Mouse (Mus musculus): ENCODE measurements around the gene Atg2b. TPM values are rescaled to one million over a fixed set of nuclear protein-coding genes. Genes with fewer than 3 reads are reported as not detected.

Atg2b gene
- polyA plus RNA-seq, 1 experiment = 12.6 TPM

GRCm38 (mm10) chr12:105720196-105720595, 35.2 kb upstream of the Atg2b start:
- no peak for DNase-seq
- TF ChIP-seq POLR2A (IDR thresholded peaks at IDR 0.05; ENCODE audit: borderline replicate concordance, extremely low read depth, low read depth, low read length) = no peak
- no peak for TF ChIP-seq CTCF (IDR thresholded peaks at IDR 0.05; ENCODE audit: insufficient read depth, low read length)
- Histone ChIP-seq H3K4me1 (ENCODE audit: control insufficient read depth, insufficient read depth, low read length) (no peaks in the 10 kb centered on the region), H3K4me3 (replicated peaks; ENCODE audit: extremely low read depth, low read depth, low read length) (no peak overlapping the region)
- 53% methylated on average over 3 of the region's 3 CpGs for WGBS

DNA sequence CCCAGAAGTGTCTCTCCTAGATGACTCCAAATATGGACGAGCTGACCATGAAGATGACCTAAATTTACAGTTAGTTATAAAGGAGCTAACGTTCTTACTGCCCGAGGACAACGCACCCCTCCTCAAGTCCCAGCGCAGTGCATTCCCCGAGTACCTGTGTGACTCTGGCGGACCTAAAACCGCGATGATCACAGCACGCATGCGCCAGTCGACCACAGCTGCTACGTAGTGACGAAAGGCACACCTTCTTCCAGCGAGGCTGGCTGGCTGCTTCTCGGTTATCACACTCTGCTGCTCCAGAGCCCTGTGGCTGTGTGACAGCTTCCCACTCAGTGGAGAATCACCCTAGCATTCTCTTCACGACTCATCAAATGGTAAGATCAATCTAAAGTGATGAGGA, 33.6 kb upstream of the Atg2b start:
- no peak for DNase-seq
- Histone ChIP-seq H3K4me3 (replicated peaks; ENCODE audit: extremely low read depth, low read depth, low read length) (no peak overlapping the region), H3K4me1 (ENCODE audit: control insufficient read depth, insufficient read depth, low read length) (no peaks in the 10 kb centered on the region)
- 65% methylated on average over 17 of the region's 17 CpGs for WGBS
- TF ChIP-seq POLR2A (IDR thresholded peaks at IDR 0.05; ENCODE audit: borderline replicate concordance, extremely low read depth, low read depth, low read length) = no peak
- no peak for TF ChIP-seq CTCF (IDR thresholded peaks at IDR 0.05; ENCODE audit: insufficient read depth, low read length)

DNA sequence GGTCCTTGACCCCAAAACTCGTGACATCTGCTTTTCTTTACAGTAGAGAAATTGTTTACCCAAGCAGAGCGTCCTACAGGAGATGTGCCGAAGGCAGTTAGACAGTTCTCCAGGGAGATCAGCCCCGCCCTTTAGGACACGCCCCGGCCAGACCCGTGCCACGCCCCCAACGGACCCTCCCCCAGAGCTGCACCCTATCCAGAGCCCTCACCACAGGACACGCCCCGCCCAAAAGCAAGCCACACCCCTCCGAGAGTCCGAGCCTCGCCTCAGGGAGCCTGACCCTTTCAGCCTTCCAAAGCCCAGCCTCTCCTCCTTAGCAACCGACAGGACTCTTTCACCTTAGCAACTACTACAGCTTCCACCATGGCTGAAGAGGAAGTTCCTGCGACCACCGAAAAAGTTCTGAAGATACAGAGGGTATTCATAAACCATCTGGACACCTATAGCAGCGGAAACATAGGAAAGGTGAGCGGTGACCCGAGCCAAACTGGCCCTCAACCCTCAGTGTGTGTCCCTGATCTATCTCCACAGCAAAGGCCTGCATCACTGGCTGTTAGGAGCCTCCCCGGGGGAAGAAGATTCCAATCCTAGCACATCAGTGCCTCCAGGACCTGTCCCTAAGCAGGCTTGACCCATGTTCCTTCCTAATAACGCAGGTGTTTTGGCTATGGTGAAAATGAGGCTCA, 20.9 kb upstream of the Atg2b start, which contains the start of gene Ak7:
TSS of gene Ak7 (plus strand) at position 178 of the 689 bp plus-strand sequence.
- H3K4me3 ChIP-seq (replicated peaks; ENCODE audit: extremely low read depth, low read depth, low read length) = no peak within 1 kb of the TSS
- H3K4me1 ChIP-seq (ENCODE audit: control insufficient read depth, insufficient read depth, low read length) = peaks cover 3% of the 10 kb centered on the region; the same call in 1 of the 2 replicates
- peak; percentile 39 for DNase-seq
- WGBS = 10% methylated on average over 22 of the region's 22 CpGs
- TF ChIP-seq CTCF (IDR thresholded peaks at IDR 0.05; ENCODE audit: insufficient read depth, low read length) = no peak
- TF ChIP-seq POLR2A (IDR thresholded peaks at IDR 0.05; ENCODE audit: borderline replicate concordance, extremely low read depth, low read depth, low read length) = no peak

DNA sequence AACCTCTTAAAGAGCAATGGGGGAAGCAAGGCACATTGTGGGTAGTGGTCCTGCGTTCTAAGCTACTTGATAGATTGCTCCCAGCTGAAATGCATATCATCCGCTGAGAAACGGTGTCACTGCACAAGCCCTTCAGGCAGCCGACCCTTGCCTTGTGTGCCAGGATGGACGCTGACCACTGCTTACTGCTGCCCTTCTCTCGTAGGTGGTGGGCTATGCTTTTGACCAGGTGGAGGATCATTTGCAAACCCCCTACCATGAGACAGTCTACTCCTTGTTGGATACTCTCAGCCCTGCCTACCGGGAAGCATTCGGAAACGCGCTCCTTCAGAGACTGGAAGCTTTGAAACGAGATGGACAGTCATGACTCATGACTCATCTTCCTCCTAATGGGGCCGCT, 15.4 kb upstream of the Atg2b start:
- 91% methylated on average over 12 of the region's 12 CpGs for WGBS
- TF ChIP-seq POLR2A (IDR thresholded peaks at IDR 0.05; ENCODE audit: borderline replicate concordance, extremely low read depth, low read depth, low read length) (no peak), CTCF (IDR thresholded peaks at IDR 0.05; ENCODE audit: insufficient read depth, low read length) (no peak)
- Histone ChIP-seq H3K4me3 (replicated peaks; ENCODE audit: extremely low read depth, low read depth, low read length) (no peak overlapping the region), H3K4me1 (ENCODE audit: control insufficient read depth, insufficient read depth, low read length) (peaks cover 1% of the 10 kb centered on the region; the same call in 1 of the 2 replicates)
- no peak for DNase-seq

- H3K4me3 ChIP-seq (replicated peaks; ENCODE audit: extremely low read depth, low read depth, low read length) = no peak overlapping the region
- 88% methylated on average over 8 of the region's 8 CpGs for WGBS
- no peaks in the 10 kb centered on the region for H3K4me1 ChIP-seq (ENCODE audit: control insufficient read depth, insufficient read depth, low read length)
- no peak for DNase-seq
- TF ChIP-seq POLR2A (IDR thresholded peaks at IDR 0.05; ENCODE audit: borderline replicate concordance, extremely low read depth, low read depth, low read length) = no peak
- TF ChIP-seq CTCF (IDR thresholded peaks at IDR 0.05; ENCODE audit: insufficient read depth, low read length) = no peak
These were observed 12.2 kb upstream of the Atg2b start for GRCm38 (mm10) chr12:105697104-105697780.

GRCm38 (mm10) chr12:105695848-105696247, 10.8 kb upstream of the Atg2b start:
- no peak overlapping the region for H3K4me3 ChIP-seq (replicated peaks; ENCODE audit: extremely low read depth, low read depth, low read length)
- 83% methylated on average over 7 of the region's 7 CpGs for WGBS
- TF ChIP-seq CTCF (IDR thresholded peaks at IDR 0.05; ENCODE audit: insufficient read depth, low read length) = no peak
- TF ChIP-seq POLR2A (IDR thresholded peaks at IDR 0.05; ENCODE audit: borderline replicate concordance, extremely low read depth, low read depth, low read length) = no peak
- DNase-seq = no peak
- no peaks in the 10 kb centered on the region for H3K4me1 ChIP-seq (ENCODE audit: control insufficient read depth, insufficient read depth, low read length)

DNA sequence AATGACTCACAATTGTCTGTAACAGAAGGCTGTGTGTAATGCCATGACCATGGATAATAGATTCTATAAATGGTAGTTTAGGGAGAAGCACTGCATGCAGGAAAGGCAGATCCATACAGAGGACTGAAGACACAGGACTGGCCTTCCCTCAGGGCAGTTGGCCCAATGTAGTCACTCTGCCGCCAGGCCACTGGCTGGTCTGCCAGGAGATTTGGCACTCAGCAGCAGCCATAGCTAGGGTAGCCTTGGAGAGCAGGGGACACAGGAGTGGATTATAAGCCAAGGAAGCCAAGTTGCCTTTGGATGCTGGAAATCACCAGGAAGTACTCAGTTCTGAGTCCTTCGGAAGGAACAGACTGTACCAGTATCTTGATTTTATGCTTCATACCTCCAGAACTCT, 9.0 kb upstream of the Atg2b start:
- DNase-seq = no peak
- whole genome bisulfite sequencing = 87% methylated on average over 2 of the region's 2 CpGs
- H3K4me1 ChIP-seq (ENCODE audit: control insufficient read depth, insufficient read depth, low read length) = no peaks in the 10 kb centered on the region
- H3K4me3 ChIP-seq (replicated peaks; ENCODE audit: extremely low read depth, low read depth, low read length) = no peak overlapping the region
- TF ChIP-seq CTCF (IDR thresholded peaks at IDR 0.05; ENCODE audit: insufficient read depth, low read length) = no peak
- no peak for TF ChIP-seq POLR2A (IDR thresholded peaks at IDR 0.05; ENCODE audit: borderline replicate concordance, extremely low read depth, low read depth, low read length)

DNA sequence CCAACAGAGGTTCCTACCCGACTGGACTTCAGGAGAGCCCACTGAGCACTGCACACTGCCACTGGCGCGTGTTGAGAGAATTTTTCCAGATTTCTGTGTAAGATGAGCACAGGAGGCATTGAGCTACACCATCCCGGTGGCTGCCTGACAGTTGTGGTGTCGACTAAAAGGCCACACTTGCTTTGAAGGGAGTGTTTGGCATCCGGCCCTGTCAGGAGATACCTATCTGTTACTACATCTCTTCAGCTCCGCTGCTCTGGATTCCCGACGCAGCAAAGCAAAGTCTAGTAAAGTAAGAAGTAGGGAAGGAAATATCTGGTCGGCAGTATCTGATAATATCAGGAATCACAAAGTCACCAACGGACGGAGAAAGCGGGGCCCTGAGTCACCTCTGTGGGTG, 4.4 kb upstream of the Atg2b start:
- WGBS = 90% methylated on average over 13 of the region's 13 CpGs
- TF ChIP-seq CTCF (IDR thresholded peaks at IDR 0.05; ENCODE audit: insufficient read depth, low read length) = no peak
- no peak for TF ChIP-seq POLR2A (IDR thresholded peaks at IDR 0.05; ENCODE audit: borderline replicate concordance, extremely low read depth, low read depth, low read length)
- peaks cover 3% of the 10 kb centered on the region; the same call in 1 of the 2 replicates for H3K4me1 ChIP-seq (ENCODE audit: control insufficient read depth, insufficient read depth, low read length)
- no peak overlapping the region for H3K4me3 ChIP-seq (replicated peaks; ENCODE audit: extremely low read depth, low read depth, low read length)
- DNase-seq = no peak

GRCm38 (mm10) chr12:105688546-105688945, 3.5 kb upstream of the Atg2b start:
- TF ChIP-seq CTCF (IDR thresholded peaks at IDR 0.05; ENCODE audit: insufficient read depth, low read length) (no peak), POLR2A (IDR thresholded peaks at IDR 0.05; ENCODE audit: borderline replicate concordance, extremely low read depth, low read depth, low read length) (no peak)
- DNase-seq = no peak
- WGBS = 53% methylated on average over 4 of the region's 4 CpGs
- peaks cover 5% of the 10 kb centered on the region; the same call in 1 of the 2 replicates for H3K4me1 ChIP-seq (ENCODE audit: control insufficient read depth, insufficient read depth, low read length)
- H3K4me3 ChIP-seq (replicated peaks; ENCODE audit: extremely low read depth, low read depth, low read length) = no peak overlapping the region

DNA sequence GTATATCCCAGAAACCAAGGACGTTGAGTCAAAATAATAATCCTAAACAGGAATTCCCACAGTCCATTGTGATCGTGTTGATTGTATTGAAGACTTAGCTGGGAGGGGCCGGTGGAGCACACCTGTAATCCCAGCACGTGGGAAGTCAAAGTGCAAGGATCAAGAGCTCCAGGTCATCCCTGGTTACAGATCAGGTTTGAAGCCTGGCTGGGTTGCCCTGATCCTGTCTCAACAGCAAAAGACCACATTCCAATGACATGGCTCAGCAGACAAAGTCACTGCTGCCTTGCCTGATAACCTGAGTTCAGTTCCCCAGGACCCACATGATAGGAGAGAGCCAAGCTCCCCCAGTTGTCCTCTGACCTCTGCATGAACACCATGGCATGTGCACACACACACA, 2.4 kb upstream of the Atg2b start:
- Histone ChIP-seq H3K4me3 (replicated peaks; ENCODE audit: extremely low read depth, low read depth, low read length) (no peak overlapping the region), H3K4me1 (ENCODE audit: control insufficient read depth, insufficient read depth, low read length) (peaks cover 5% of the 10 kb centered on the region; the same call in 1 of the 2 replicates)
- DNase-seq = no peak
- WGBS = 70% methylated on average over 4 of the region's 4 CpGs
- TF ChIP-seq POLR2A (IDR thresholded peaks at IDR 0.05; ENCODE audit: borderline replicate concordance, extremely low read depth, low read depth, low read length) (no peak), CTCF (IDR thresholded peaks at IDR 0.05; ENCODE audit: insufficient read depth, low read length) (no peak)
